Mouse (Mus musculus) spleen, embryonic (tissue): ENCODE results near the gene Crebbp.
"Not testable (repeated sequence)": the region's sequence is repeated elsewhere in the genome, so short reads cannot be mapped to it uniquely, and the experiment has no call there.

ENCODE experiments used
- CTCF ChIA-PET: fragments of 350-600 bp; sonication (Branson Sonifier 250); formaldehyde crosslinking; loops from one replicate; lab custom pipeline; 2022; lab: Charles Lee

Gene Crebbp

DNA sequence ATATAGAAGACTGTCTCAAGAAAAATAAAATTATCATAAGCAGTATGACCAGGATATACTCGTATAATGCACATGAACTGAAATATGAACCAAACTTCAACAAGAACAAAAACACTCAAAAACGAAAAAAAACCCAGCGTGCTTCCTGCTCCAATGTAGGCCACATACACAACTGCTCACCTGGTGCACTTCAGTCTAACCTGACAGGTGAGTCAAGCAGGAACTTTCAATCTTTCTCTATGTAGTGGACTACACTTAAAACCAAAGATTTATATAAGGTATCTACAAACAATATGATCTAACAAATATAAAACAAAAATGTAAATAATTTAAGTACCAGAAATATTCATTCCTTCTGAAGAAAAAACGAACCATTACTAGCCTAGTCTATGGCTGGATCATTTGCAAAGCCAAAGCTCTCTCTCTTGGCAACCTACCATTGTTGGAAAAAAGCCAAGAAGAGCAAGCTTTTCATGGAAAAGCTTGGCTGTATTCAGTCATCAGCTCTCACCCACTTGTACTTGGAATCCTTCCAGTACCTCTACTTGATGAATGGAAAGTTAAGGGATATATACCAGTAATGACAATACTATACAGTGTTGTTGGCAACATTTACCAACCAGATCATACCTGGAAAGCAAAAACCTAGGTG lies 53.4 kb downstream of the Crebbp start:
- CTCF ChIA-PET = no interaction called here

- CTCF ChIA-PET = interaction anchor here (0.6 kb wide), 1 partner anchor 43 kb away, joined by 5 read pairs; no protein-coding TSS in a partner anchor
Measured at GRCm38 (mm10) chr16:4153121-4153520, 60.7 kb downstream of the Crebbp start.

GRCm38 (mm10) chr16:4138541-4138940 lies 75.3 kb downstream of the Crebbp start:
- CTCF ChIA-PET = no interaction called here

- CTCF ChIA-PET = no interaction called here
Measured at GRCm38 (mm10) chr16:4133754-4134153, 80.0 kb downstream of the Crebbp start.

DNA sequence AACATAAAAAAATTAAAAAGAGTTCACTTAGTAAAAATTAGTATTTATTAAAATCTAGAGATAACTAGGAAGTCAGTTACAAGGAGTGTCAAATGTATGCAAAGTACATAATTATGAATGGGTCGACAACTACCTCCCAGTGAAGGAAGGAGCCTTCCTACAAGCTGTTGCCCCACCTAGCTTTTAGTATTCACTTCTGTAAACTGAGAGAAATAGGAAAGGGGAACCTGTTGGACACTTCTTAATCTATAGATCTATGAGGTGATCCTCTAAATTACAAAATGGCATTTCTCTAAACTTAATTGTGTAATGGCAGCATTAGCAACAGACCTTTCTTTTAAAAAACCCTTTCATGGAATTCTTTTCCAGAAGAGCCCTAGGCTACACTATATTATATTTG lies 84.9 kb downstream of the Crebbp start:
- CTCF ChIA-PET = no interaction called here

GRCm38 (mm10) chr16:4117072-4117471 lies 96.7 kb downstream of the Crebbp start:
- CTCF ChIA-PET = interaction anchor here (0.7 kb wide), 1 partner anchor 10 kb away, joined by 3 read pairs; no protein-coding TSS in a partner anchor

DNA sequence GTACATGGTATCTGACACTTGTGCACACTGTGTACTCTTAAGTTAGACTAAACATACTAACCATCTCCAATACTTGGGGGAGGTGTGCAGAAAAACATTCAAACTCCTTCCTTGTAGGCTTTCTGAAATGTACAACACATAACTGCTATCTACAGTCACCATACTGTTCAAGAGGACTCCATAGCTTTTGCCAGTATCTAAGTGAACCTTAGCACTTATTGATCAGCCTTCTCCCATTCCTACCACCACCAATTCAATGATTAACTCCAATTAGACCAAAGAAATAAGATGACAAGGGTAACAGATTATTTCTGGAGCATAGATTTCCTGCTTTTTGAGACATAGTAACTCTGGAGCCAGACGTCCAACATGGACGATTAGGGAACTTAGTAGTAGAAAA lies 113.4 kb downstream of the Crebbp start:
- CTCF ChIA-PET = no interaction called here

GRCm38 (mm10) chr16:4097521-4097920 lies 116.3 kb downstream of the Crebbp start:
- CTCF ChIA-PET = no interaction called here

DNA sequence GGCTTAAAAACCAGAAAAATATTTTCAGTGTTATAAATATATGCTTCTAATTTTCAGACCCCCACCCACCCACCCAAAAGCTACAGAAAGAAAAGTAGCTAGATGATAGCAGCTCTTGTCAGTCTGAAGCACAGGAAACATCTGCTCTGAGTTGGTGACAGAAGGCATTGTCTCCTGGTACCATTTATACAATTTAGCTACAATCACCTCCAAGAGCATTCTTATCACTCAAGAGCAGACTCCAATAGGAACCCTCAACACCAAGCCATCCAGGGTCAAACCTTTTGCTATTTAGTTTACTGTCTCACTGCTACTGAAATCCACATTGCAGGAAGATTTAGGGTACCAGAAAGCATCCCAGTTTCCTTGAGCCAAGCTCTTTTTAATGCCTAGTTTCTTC lies 116.9 kb downstream of the Crebbp start:
- CTCF ChIA-PET = no interaction called here

DNA sequence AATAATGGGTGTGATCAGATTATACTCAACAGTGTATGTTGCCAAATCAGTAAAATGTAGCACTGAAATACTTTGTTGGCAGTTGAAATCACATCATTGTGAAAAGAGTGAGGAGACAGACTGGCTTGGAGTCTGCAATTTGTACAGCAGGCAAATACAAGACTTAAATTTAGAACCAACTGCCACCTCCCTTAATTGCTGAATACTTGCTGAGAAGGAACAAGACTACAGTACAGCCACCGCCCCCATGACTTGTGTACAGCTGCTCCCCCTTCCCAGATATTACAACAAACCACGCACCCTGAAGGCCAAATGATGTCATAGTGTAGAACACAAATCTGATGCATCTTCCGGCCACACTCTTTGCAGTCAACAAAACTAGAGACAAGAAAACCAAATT lies 117.7 kb downstream of the Crebbp start:
- CTCF ChIA-PET = interaction anchor here (0.7 kb wide), 1 partner anchor 128 kb away, joined by 3 read pairs; no protein-coding TSS in a partner anchor

GRCm38 (mm10) chr16:4087214-4087913 lies 126.4 kb downstream of the Crebbp start:
- CTCF ChIA-PET = no interaction called here

- CTCF ChIA-PET = interaction anchor here (0.6 kb wide), 1 partner anchor 340 kb away, joined by 3 read pairs; no protein-coding TSS in a partner anchor
Measured at GRCm38 (mm10) chr16:4085851-4086387, 127.9 kb downstream of the Crebbp start.

DNA sequence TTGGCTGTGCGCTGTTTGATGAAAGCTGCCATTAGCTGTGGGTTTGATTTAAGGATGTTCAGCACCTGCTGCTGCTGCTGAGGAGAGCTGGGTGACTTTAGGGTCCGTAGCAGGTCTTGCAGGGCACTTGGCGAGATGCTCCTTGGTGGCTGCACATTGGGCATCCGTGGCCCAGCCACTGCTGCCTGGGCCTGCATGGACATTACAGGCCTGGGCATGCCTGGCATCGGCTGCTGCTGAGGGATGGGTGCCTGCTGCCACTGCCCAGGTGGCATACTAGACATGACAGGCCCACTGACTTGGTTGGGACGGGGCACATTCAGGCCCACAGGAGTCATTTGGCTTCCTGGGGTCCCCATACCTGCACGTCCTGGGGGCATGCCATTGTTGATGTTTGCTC lies 128.7 kb downstream of the Crebbp start:
- CTCF ChIA-PET = no interaction called here

DNA sequence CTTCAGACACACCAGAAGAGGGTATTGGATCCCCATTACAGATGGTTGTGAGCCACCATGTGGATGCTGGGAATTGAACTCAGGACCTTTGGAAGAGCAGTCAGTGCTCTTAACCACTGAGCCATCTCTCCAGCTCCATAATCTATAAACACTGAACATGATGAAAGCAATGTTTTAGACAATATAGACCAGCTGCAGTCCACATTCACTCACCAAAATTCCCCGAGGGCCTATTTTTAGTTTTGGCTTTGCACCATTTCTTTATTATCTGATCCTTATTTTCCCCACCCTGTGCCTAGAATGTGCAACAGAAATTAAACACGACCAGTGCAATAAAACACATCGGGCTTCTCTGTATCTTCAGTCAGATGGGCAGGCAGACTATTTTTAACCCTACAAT lies 133.4 kb downstream of the Crebbp start:
- CTCF ChIA-PET = not testable (repeated sequence)

DNA sequence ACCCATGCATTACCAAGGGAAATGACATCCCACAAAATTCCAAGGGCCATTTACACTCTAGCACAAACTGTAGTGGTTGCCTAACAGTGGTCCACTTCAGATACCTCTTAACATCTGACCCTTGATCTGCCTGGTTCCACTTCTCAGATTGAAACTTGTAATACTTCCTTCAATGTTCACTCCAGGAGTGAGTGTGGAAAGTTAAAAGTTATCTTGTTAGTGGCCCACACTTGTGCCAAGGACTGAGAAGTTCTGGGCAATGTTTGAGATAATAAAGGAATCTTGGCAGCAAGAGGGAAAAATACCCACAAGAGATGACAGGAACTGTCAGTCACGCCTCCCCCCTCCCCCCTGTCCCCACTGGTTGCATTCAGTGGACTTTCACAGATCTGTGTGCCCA lies 134.1 kb downstream of the Crebbp start:
- CTCF ChIA-PET = no interaction called here

DNA sequence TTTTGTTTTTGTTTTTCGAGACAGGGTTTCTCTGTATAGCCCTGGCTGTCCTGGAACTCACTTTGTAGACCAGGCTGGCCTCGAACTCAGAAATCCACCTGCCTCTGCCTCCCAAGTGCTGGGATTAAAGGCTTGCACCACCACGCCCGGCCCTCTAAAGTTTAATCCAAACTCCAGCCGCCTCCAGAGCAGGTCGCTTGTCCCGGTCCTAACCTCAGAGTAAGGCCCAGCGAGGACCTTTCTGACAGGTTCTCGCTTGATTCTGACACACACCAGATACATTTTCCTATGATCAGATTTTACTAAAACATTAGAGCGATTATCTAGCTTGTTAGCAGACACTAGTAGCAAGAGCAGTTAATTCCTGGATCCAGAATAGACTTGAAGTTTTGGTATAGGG lies 135.5 kb downstream of the Crebbp start:
- CTCF ChIA-PET = interaction anchor here (0.6 kb wide), 1 partner anchor 902 kb away, joined by 3 read pairs; no protein-coding TSS in a partner anchor

GRCm38 (mm10) chr16:4077384-4078061 lies 136.3 kb downstream of the Crebbp start, which contains the start of gene Trap1:
Gene Trap1, minus strand, starts transcription at chr16:4077827.
- CTCF ChIA-PET = interaction anchor here (0.6 kb wide), 1 partner anchor 903 kb away, joined by 3 read pairs; no protein-coding TSS in a partner anchor

GRCm38 (mm10) chr16:4074836-4075235 lies 139.0 kb downstream of the Crebbp start:
- CTCF ChIA-PET = no interaction called here

DNA sequence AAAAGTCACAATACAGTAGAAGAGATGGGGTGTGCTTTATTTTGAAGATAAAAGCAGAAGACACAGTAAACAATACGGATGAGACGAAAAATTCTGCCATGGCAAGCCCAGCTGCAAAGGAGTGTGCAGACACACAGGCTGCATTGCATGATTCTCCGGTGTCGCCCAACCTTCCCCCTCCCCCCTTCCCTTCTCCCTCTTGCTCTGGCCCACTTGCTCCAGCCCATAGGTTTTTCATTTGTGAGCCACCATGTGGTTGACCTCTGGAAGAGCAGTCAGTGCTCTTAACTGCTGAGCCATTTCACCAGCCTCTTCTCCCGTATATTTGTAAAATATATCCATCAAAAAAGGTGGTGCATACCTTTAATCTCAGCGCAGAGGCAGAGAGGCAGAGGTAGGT lies 139.5 kb downstream of the Crebbp start:
- CTCF ChIA-PET = no interaction called here

DNA sequence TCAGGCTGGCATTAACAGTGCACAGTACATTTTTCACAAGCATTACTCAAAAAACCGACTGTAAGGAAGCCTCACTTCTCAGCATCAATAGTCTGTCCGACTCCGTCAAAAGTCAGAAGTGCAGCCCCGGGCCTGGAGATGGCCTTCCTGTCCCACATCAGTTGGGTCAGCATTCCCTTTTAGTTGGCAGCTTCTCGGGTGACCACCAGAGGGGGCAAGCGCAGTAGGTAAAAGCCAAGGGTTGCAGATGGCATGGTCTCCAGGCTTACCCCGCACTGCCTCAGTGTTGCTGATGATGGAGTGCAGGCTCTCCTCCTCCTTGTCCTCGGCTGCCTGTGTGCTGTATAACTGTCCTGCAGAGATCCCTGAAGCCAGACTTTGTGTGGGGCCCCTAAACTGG lies 145.2 kb downstream of the Crebbp start:
- CTCF ChIA-PET = no interaction called here

GRCm38 (mm10) chr16:4064945-4065344 lies 148.9 kb downstream of the Crebbp start:
- CTCF ChIA-PET = interaction anchor here (0.5 kb wide), 1 partner anchor 31 kb away, joined by 3 read pairs; no protein-coding TSS in a partner anchor

- CTCF ChIA-PET = no interaction called here
Measured at GRCm38 (mm10) chr16:4053811-4054210, 160.0 kb downstream of the Crebbp start.
